Mouse (Mus musculus): ENCODE data around the gene Rnf216.

DNA sequence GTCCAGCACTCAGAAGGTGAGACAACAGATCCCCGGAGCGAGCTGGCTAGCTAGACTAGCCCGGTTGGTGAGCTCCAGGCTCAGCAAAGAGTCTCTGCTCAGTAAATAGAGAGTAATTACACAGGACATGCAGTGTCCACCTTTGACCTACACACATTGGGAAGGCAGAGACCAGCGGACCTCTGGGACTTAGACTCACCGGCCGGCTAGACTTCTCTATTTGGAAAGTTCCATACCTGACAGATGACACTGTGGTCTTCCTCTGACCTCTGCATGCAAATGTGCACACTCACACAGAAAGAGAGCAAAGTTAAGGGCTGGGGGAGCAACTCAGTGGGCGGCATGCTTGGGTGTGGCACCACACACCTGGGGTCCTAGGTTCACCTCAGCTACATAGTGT is 165.3 kb downstream of the Rnf216 start:
- TF ChIP-seq EP300 (IDR thresholded peaks at IDR 0.05; ENCODE audit: low read depth in 1 of 2, low read length in 2 of 2) = no peak
- TF ChIP-seq CHD2 (IDR thresholded peaks at IDR 0.05; ENCODE audit: low read length) = no peak
